Mouse (Mus musculus) frontal cortex, adult (tissue): ENCODE data around the gene Atrip.

Source experiments
- ATAC-seq: cut with Nextera tagmentation; 2 replicates; pipeline ENCODE4 v1.9.2; 2017; ENCODE audit warnings: mild to moderate bottlenecking, moderate library complexity, mixed read lengths; ENCODE audit not compliant: low TSS enrichment

The Atrip gene

GRCm38 (mm10) chr9:109058006-109058765, 15.7 kb downstream of the Atrip start:
- no peak for ATAC-seq

GRCm38 (mm10) chr9:109057543-109057942, 16.4 kb downstream of the Atrip start:
- no peak for ATAC-seq

- no peak for ATAC-seq
Observed at GRCm38 (mm10) chr9:109056916-109057315, 17.0 kb downstream of the Atrip start.

GRCm38 (mm10) chr9:109056081-109056690, 17.7 kb downstream of the Atrip start:
- ATAC-seq = no peak

- no peak for ATAC-seq
Observed at GRCm38 (mm10) chr9:109055271-109056030, 18.5 kb downstream of the Atrip start.

- peak; percentile 80 for ATAC-seq
Observed at GRCm38 (mm10) chr9:109054712-109055111, 19.2 kb downstream of the Atrip start.

GRCm38 (mm10) chr9:109053851-109054250, 20.1 kb downstream of the Atrip start:
- ATAC-seq = no peak

- no peak for ATAC-seq
Observed at GRCm38 (mm10) chr9:109053366-109053765, 20.6 kb downstream of the Atrip start.

- ATAC-seq = no peak
Observed at GRCm38 (mm10) chr9:109052490-109053260, 21.2 kb downstream of the Atrip start.

- no peak for ATAC-seq
Observed at GRCm38 (mm10) chr9:109051651-109052489, 22.1 kb downstream of the Atrip start.

- no peak for ATAC-seq
Observed at GRCm38 (mm10) chr9:109051011-109051501, 22.9 kb downstream of the Atrip start.

GRCm38 (mm10) chr9:109050674-109050997, 23.3 kb downstream of the Atrip start:
- no peak for ATAC-seq

- no peak for ATAC-seq
Observed at GRCm38 (mm10) chr9:109049996-109050673, 23.8 kb downstream of the Atrip start.

- no peak for ATAC-seq
Observed at GRCm38 (mm10) chr9:109049316-109049715, 24.6 kb downstream of the Atrip start.

GRCm38 (mm10) chr9:109046306-109046705, 27.6 kb downstream of the Atrip start:
- ATAC-seq = peak; percentile 34; the same call in 1 of the 2 replicates

GRCm38 (mm10) chr9:109041351-109041750, 32.6 kb downstream of the Atrip start:
- no peak for ATAC-seq

- no peak for ATAC-seq
Observed at GRCm38 (mm10) chr9:109040906-109041305, 33.0 kb downstream of the Atrip start.

- no peak for ATAC-seq
Observed at GRCm38 (mm10) chr9:109040216-109040615, 33.7 kb downstream of the Atrip start.

- ATAC-seq = no peak
Observed at GRCm38 (mm10) chr9:109039681-109040080, 34.2 kb downstream of the Atrip start.

GRCm38 (mm10) chr9:109038901-109039364, 35.0 kb downstream of the Atrip start:
- no peak for ATAC-seq
